Mouse (Mus musculus) midbrain, postnatal 0 days (tissue): ENCODE measurements around the gene Hist1h4h. TPM values are rescaled to one million over a fixed set of nuclear protein-coding genes. Genes with fewer than 3 reads are reported as not detected.

Experiments
- ATAC-seq: fragments of 200-750 bp; cut with Nextera tagmentation; 2 replicates; pipeline ENCODE4 v1.8.0; 2017; ENCODE audit warnings: moderate number of reproducible peaks, mild to moderate bottlenecking, moderate TSS enrichment, moderate library complexity; ENCODE audit not compliant: low FRiP score
- DNase-seq: peaks from one replicate; pipeline ENCODE4 v3.0.0-alpha.2; 2015; ENCODE audit warnings: low spot score
- H3K27ac ChIP-seq: fragments of 300-500 bp; sonication (generic); 2 replicates; pipeline ENCODE4 v1.5.1; 2014; ENCODE audit warnings: low read depth, mild to moderate bottlenecking, low read length, mixed read lengths
- H3K27me3 ChIP-seq: fragments of 300-500 bp; sonication (generic); 2 replicates; pipeline ENCODE4 v1.6.1; 2014; ENCODE audit warnings: low read length, control low read depth, mixed read lengths; ENCODE audit not compliant: insufficient read depth
- H3K36me3 ChIP-seq: fragments of 300-500 bp; sonication (generic); 2 replicates; pipeline ENCODE4 v1.6.1; 2014; ENCODE audit warnings: low read length, control low read depth, mixed read lengths; ENCODE audit not compliant: insufficient read depth
- H3K4me1 ChIP-seq: fragments of 300-500 bp; sonication (generic); 2 replicates; pipeline ENCODE4 v1.6.1; 2014; ENCODE audit warnings: mild to moderate bottlenecking, control low read depth, antibody characterized with exemption, low read length, mixed read lengths; ENCODE audit not compliant: insufficient read depth
- H3K4me2 ChIP-seq: fragments of 300-500 bp; sonication (generic); 2 replicates; pipeline ENCODE4 v1.6.1; 2014; ENCODE audit warnings: low read depth, mild to moderate bottlenecking, low read length, mixed read lengths; ENCODE audit not compliant: poor library complexity, severe bottlenecking
- H3K4me3 ChIP-seq: fragments of 300-500 bp; sonication (generic); 2 replicates; pipeline ENCODE4 v1.5.1; 2014; ENCODE audit warnings: low read depth, mild to moderate bottlenecking, low read length, moderate library complexity
- H3K9ac ChIP-seq: fragments of 300-500 bp; sonication (generic); replicated peaks from 2 replicates; pipeline ENCODE4 v1.6.1; 2014; ENCODE audit warnings: mild to moderate bottlenecking, low read length, moderate library complexity, mixed read lengths; ENCODE audit not compliant: poor library complexity, severe bottlenecking
- H3K9me3 ChIP-seq: fragments of 300-500 bp; sonication (generic); 2 replicates; pipeline ENCODE4 v1.6.1; 2016; ENCODE audit warnings: low read length, control low read depth
- CTCF ChIP-seq: IDR thresholded peaks from 2 replicates; pipeline ENCODE4 v1.5.1; 2016; ENCODE audit warnings: antibody characterized with exemption, mild to moderate bottlenecking
- WGBS: fragments of 180-500 bp; shearing (Covaris S2); extraction: QIAGEN DNeasy Blood & Tissue Kit; methylation state at CpG from one replicate; pipeline ENCODE4 v1.1.7; 2014; 5-methylcytosine and 5-hydroxymethylcytosine counted together
- polyA plus RNA-seq: library from polyadenylated mRNA; unstranded; fragments of >200 nt; fragmentation: Nextera tagmentation; extraction: Ambion mirVana; gene quantifications from 2 replicates; pipeline ENCODE4 v1.2.1, GENCODE M21; 2015
- total RNA-seq: library from RNA; depleted of rRNA; stranded (reverse); fragments of >200 nt; gene quantifications from 2 replicates; pipeline ENCODE4 v1.2.3, GENCODE M21; 2014

Gene Hist1h4h
- total and polyA plus RNA-seq, 2 experiments from 2014 or later = 4.0 to 1,474 TPM

DNA sequence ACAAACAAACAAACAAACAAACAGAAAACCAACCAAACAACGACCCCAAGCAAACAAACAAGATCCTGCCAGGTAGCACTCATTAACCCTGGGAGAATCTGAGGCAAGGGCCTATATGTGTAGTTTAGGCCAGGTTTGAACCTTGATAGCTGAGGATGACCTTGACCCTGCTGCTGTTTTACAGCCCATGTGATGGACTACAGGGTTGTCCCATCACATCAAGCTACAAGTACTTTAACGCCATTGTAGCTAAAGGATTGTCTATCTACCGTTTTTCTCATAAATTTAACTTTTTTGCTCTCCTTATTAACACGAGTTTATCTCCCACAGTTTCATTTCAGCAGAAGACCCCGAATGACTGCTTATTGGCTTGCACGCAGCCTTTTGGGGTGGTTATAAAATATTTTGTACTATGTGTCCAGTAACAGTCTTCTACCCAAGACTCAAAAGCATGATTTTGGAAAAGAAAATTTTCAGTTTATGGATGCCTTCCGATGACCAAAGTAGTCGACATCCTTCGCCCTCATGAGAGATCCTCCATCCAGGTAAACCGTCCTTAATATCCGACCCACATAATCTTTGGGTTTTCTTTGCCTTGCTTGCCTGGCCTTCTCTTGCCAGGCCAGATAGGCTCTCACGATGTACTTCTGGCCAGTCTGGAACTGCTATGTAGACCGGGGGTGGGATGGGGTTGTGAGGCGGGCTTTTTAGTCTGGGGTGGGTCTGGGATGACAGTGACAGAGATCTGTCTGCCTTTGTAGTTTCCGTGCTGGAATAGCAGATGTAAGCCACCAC lies 14.8 kb upstream of the Hist1h4h start:
- Histone ChIP-seq H3K9ac (peak overlapping the region; percentile 50; the same call in 1 of the 2 replicates), H3K27me3 (no peaks in the 10 kb centered on the region), H3K4me2 (peak overlapping the region; percentile 72), H3K4me3 (peak overlapping the region; percentile 47), H3K4me1 (peaks cover 5% of the 10 kb centered on the region; the same call in 1 of the 2 replicates), H3K36me3 (no peaks in the 10 kb centered on the region), H3K9me3 (no peaks in the 10 kb centered on the region), H3K27ac (no peak overlapping the region)
- 56% methylated on average over 15 of the region's 15 CpGs for WGBS
- TF ChIP-seq CTCF = no peak
- ATAC-seq (no peak), DNase-seq (no peak)

DNA sequence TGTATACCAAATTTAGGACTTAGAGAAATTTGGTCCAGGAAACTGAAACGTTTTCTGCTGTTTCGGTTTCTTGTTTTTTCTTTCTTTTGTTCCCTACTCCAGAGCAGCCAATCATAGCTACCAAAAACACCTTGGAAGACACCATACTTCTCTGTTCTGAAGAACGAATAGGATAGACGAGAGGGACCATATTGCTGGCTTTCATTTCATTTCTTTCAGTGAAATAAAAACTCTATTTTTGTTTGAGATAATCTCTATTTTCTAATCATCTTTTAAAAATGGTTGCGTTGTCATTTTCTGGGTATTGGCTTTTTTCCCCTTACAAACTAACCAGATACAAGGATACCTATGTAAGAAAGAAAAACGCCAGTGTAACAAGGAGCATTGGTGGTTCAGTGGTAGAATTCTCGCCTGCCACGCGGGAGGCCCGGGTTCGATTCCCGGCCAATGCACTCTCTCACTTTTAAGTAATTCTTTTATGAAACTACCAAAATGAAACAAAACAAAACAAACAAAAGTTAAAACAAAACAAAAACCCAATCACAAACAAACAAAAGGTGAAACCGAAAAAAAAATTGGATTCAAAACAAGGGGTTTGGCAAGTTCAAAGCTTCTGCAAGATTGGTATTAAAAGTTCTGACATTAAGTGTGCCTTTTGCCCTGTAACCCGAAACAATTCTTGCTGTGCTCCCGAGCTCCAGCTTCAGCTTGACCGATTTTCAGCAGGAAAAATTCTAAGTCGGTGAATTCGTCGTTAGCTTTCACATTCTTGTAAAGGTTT lies 13.8 kb upstream of the Hist1h4h start:
- DNase-seq = peak; percentile 81
- Histone ChIP-seq H3K4me1 (peaks cover 5% of the 10 kb centered on the region; the same call in 1 of the 2 replicates), H3K4me3 (peak overlapping the region; percentile 47), H3K4me2 (peak overlapping the region; percentile 72), H3K27me3 (no peaks in the 10 kb centered on the region), H3K27ac (no peak overlapping the region), H3K9me3 (no peaks in the 10 kb centered on the region), H3K36me3 (no peaks in the 10 kb centered on the region), H3K9ac (no peak overlapping the region)
- under 1% methylated on average over 19 of the region's 19 CpGs for WGBS
- peak; percentile 74 for ATAC-seq
- no peak for TF ChIP-seq CTCF

DNA sequence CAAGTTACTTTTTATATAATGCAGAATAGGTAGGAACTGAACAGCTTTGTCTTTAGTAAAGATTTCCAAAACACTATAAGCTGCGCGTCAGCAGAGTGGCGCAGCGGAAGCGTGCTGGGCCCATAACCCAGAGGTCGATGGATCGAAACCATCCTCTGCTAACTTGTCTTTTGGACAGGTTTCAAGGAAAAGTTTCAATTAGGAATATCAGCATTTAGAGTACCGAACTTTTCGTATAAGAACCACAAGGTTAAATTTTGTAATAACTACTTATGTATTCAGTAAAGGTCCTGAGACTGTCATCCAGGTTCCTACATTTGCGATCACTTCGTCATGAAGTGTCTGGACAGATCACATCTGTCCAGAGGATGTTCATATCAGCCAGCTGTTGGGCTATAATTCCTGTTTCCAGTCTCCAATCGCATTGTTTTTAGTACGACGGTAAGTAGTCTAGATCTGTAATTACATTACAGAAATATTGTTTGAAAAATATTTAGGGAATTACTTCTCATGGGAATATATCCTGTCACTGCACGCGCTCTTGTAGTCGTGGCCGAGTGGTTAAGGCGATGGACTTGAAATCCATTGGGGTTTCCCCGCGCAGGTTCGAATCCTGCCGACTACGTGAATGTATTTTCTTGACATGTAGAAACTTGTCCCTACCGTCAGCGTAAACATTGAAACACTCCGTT lies 13.1 kb upstream of the Hist1h4h start:
- H3K9ac ChIP-seq = no peak overlapping the region
- peak overlapping the region; percentile 72 for H3K4me2 ChIP-seq
- under 1% methylated on average over 27 of the region's 27 CpGs for WGBS
- no peaks in the 10 kb centered on the region for H3K9me3 ChIP-seq
- DNase-seq (peak; percentile 87), ATAC-seq (peak; percentile 92)
- TF ChIP-seq CTCF = no peak
- peak overlapping the region; percentile 47 for H3K4me3 ChIP-seq
- no peaks in the 10 kb centered on the region for H3K27me3 ChIP-seq
- no peak overlapping the region for H3K27ac ChIP-seq
- peaks cover 5% of the 10 kb centered on the region; the same call in 1 of the 2 replicates for H3K4me1 ChIP-seq
- H3K36me3 ChIP-seq = no peaks in the 10 kb centered on the region

DNA sequence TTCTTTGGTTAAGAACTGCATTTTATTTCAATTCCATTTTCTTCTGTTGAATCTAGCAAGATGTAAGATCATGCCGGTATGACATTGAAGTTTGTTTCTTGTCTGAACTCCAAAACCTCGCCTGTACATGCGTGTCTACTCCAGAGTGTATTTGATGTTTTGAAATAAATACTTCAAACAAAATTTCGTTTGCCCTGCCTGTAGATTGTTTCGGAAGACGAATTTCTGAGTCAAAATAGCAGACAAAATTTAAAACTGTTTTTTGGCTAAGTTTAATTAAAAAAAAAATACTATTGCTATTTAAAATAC lies 12.6 kb upstream of the Hist1h4h start:
- Histone ChIP-seq H3K9me3 (no peaks in the 10 kb centered on the region), H3K4me2 (peak overlapping the region; percentile 72), H3K36me3 (no peaks in the 10 kb centered on the region), H3K27me3 (no peaks in the 10 kb centered on the region), H3K27ac (no peak overlapping the region), H3K9ac (no peak overlapping the region), H3K4me3 (peak overlapping the region; percentile 47), H3K4me1 (peaks cover 5% of the 10 kb centered on the region; the same call in 1 of the 2 replicates)
- TF ChIP-seq CTCF = no peak
- no peak for ATAC-seq
- 1% methylated on average over 6 of the region's 6 CpGs for WGBS
- no peak for DNase-seq

DNA sequence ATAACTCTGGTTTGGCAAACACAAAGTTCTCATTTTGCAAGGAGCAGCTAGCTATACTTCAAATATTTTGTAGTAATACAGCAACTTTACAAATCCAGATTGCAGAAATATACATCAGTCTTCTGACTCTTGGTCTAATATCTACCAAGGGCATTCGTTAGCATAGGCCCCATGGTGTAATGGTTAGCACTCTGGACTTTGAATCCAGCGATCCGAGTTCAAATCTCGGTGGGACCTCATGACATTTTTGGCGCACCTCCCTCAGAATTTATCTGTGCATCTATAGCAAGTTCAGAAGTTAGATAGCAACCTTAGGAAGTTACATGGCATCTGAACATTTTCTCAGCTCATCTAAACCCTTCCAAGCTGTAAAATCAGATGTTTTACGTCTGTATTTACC lies 12.0 kb upstream of the Hist1h4h start:
- H3K36me3 ChIP-seq = no peaks in the 10 kb centered on the region
- TF ChIP-seq CTCF = no peak
- H3K27me3 ChIP-seq = no peaks in the 10 kb centered on the region
- WGBS = 0% methylated on average over 6 of the region's 6 CpGs
- peaks cover 5% of the 10 kb centered on the region; the same call in 1 of the 2 replicates for H3K4me1 ChIP-seq
- ATAC-seq (0 out of 2 replicates have a peak, but pooled peaks have one; percentile 32), DNase-seq (peak; percentile 81)
- H3K9me3 ChIP-seq = no peaks in the 10 kb centered on the region
- H3K4me3 ChIP-seq = peak overlapping the region; percentile 47
- H3K27ac ChIP-seq = no peak overlapping the region
- H3K4me2 ChIP-seq = peak overlapping the region; percentile 72
- no peak overlapping the region for H3K9ac ChIP-seq
